Mouse (Mus musculus): ENCODE data around the gene Grik4. TPM values are rescaled to one million over a fixed set of nuclear protein-coding genes. Genes with fewer than 3 reads are reported as not detected.

The Grik4 gene
- polyA plus RNA-seq, 1 experiment = 0.35 TPM

GRCm38 (mm10) chr9:42872885-42873284 lies 71.4 kb downstream of the Grik4 start:
- TF ChIP-seq POLR2A (IDR thresholded peaks at IDR 0.05; ENCODE audit: low read depth, low read length) (no peak), CTCF (IDR thresholded peaks at IDR 0.05; ENCODE audit: extremely low read depth, insufficient read length, insufficient replicate concordance, low read depth, low read length) (no peak)
- 85% methylated on average over 6 of the region's 6 CpGs for WGBS
- no peaks in the 10 kb centered on the region for H3K27me3 ChIP-seq (ENCODE audit: control insufficient read depth, insufficient read depth, low read length)
- no peaks in the 10 kb centered on the region for H3K4me1 ChIP-seq (ENCODE audit: control insufficient read depth, insufficient read depth, insufficient read length, low read length)
- no peak overlapping the region for H3K27ac ChIP-seq (ENCODE audit: insufficient read depth, low read depth, low read length)
- H3K36me3 ChIP-seq (ENCODE audit: control insufficient read depth, insufficient read depth, low read length) = no peaks in the 10 kb centered on the region
- H3K4me3 ChIP-seq (ENCODE audit: low read depth, low read length) = no peak overlapping the region

GRCm38 (mm10) chr9:42871681-42872080 lies 72.6 kb downstream of the Grik4 start:
- 81% methylated on average over 4 of the region's 4 CpGs for WGBS
- Histone ChIP-seq H3K27ac (ENCODE audit: insufficient read depth, low read depth, low read length) (no peak overlapping the region), H3K36me3 (ENCODE audit: control insufficient read depth, insufficient read depth, low read length) (no peaks in the 10 kb centered on the region), H3K4me3 (ENCODE audit: low read depth, low read length) (no peak overlapping the region), H3K4me1 (ENCODE audit: control insufficient read depth, insufficient read depth, insufficient read length, low read length) (no peaks in the 10 kb centered on the region), H3K27me3 (ENCODE audit: control insufficient read depth, insufficient read depth, low read length) (no peaks in the 10 kb centered on the region)
- TF ChIP-seq CTCF (IDR thresholded peaks at IDR 0.05; ENCODE audit: extremely low read depth, insufficient read length, insufficient replicate concordance, low read depth, low read length) (no peak), POLR2A (IDR thresholded peaks at IDR 0.05; ENCODE audit: low read depth, low read length) (no peak)

- no peak overlapping the region for H3K4me3 ChIP-seq (ENCODE audit: low read depth, low read length)
- WGBS = 51% methylated on average over 9 of the region's 9 CpGs
- H3K4me1 ChIP-seq (ENCODE audit: control insufficient read depth, insufficient read depth, insufficient read length, low read length) = peaks cover 3% of the 10 kb centered on the region
- no peak overlapping the region for H3K27ac ChIP-seq (ENCODE audit: insufficient read depth, low read depth, low read length)
- no peaks in the 10 kb centered on the region for H3K36me3 ChIP-seq (ENCODE audit: control insufficient read depth, insufficient read depth, low read length)
- no peak for TF ChIP-seq CTCF (IDR thresholded peaks at IDR 0.05; ENCODE audit: extremely low read depth, insufficient read length, insufficient replicate concordance, low read depth, low read length)
- TF ChIP-seq POLR2A (IDR thresholded peaks at IDR 0.05; ENCODE audit: low read depth, low read length) = no peak
- no peaks in the 10 kb centered on the region for H3K27me3 ChIP-seq (ENCODE audit: control insufficient read depth, insufficient read depth, low read length)
These were observed 74.0 kb downstream of the Grik4 start for GRCm38 (mm10) chr9:42870257-42870656.

- Histone ChIP-seq H3K4me1 (ENCODE audit: control insufficient read depth, insufficient read depth, insufficient read length, low read length) (peaks cover 5% of the 10 kb centered on the region), H3K36me3 (ENCODE audit: control insufficient read depth, insufficient read depth, low read length) (no peaks in the 10 kb centered on the region), H3K27ac (ENCODE audit: insufficient read depth, low read depth, low read length) (no peak overlapping the region), H3K4me3 (ENCODE audit: low read depth, low read length) (no peak overlapping the region), H3K27me3 (ENCODE audit: control insufficient read depth, insufficient read depth, low read length) (no peaks in the 10 kb centered on the region)
- WGBS = 84% methylated on average over 10 of the region's 10 CpGs
- TF ChIP-seq POLR2A (IDR thresholded peaks at IDR 0.05; ENCODE audit: low read depth, low read length) (no peak), CTCF (IDR thresholded peaks at IDR 0.05; ENCODE audit: extremely low read depth, insufficient read length, insufficient replicate concordance, low read depth, low read length) (no peak)
These were observed 75.8 kb downstream of the Grik4 start for GRCm38 (mm10) chr9:42868508-42868907.

- Histone ChIP-seq H3K27ac (ENCODE audit: insufficient read depth, low read depth, low read length) (no peak overlapping the region), H3K36me3 (ENCODE audit: control insufficient read depth, insufficient read depth, low read length) (no peaks in the 10 kb centered on the region), H3K4me3 (ENCODE audit: low read depth, low read length) (no peak overlapping the region), H3K4me1 (ENCODE audit: control insufficient read depth, insufficient read depth, insufficient read length, low read length) (peaks cover 5% of the 10 kb centered on the region), H3K27me3 (ENCODE audit: control insufficient read depth, insufficient read depth, low read length) (no peaks in the 10 kb centered on the region)
- WGBS = 86% methylated on average over 4 of the region's 4 CpGs
- no peak for TF ChIP-seq POLR2A (IDR thresholded peaks at IDR 0.05; ENCODE audit: low read depth, low read length)
- TF ChIP-seq CTCF (IDR thresholded peaks at IDR 0.05; ENCODE audit: extremely low read depth, insufficient read length, insufficient replicate concordance, low read depth, low read length) = no peak
These were observed 77.6 kb downstream of the Grik4 start for GRCm38 (mm10) chr9:42866650-42867049.

GRCm38 (mm10) chr9:42865036-42865829 lies 79.1 kb downstream of the Grik4 start:
- no peaks in the 10 kb centered on the region for H3K27me3 ChIP-seq (ENCODE audit: control insufficient read depth, insufficient read depth, low read length)

GRCm38 (mm10) chr9:42863360-42863759 lies 80.9 kb downstream of the Grik4 start:
- no peak overlapping the region for H3K4me3 ChIP-seq (ENCODE audit: low read depth, low read length)
- no peak overlapping the region for H3K27ac ChIP-seq (ENCODE audit: insufficient read depth, low read depth, low read length)
- TF ChIP-seq CTCF (IDR thresholded peaks at IDR 0.05; ENCODE audit: extremely low read depth, insufficient read length, insufficient replicate concordance, low read depth, low read length) (no peak), POLR2A (IDR thresholded peaks at IDR 0.05; ENCODE audit: low read depth, low read length) (no peak)
- 94% methylated on average over 5 of the region's 5 CpGs for WGBS
- H3K36me3 ChIP-seq (ENCODE audit: control insufficient read depth, insufficient read depth, low read length) = no peaks in the 10 kb centered on the region
- H3K4me1 ChIP-seq (ENCODE audit: control insufficient read depth, insufficient read depth, insufficient read length, low read length) = peaks cover 5% of the 10 kb centered on the region
- no peaks in the 10 kb centered on the region for H3K27me3 ChIP-seq (ENCODE audit: control insufficient read depth, insufficient read depth, low read length)

More at GRCm38 (mm10) chr9:42865036-42865829, 79.1 kb downstream of the Grik4 start:
- no peak overlapping the region for H3K4me3 ChIP-seq (ENCODE audit: low read depth, low read length)
- H3K4me1 ChIP-seq (ENCODE audit: control insufficient read depth, insufficient read depth, insufficient read length, low read length) = peaks cover 5% of the 10 kb centered on the region
- H3K36me3 ChIP-seq (ENCODE audit: control insufficient read depth, insufficient read depth, low read length) = no peaks in the 10 kb centered on the region
- no peak for TF ChIP-seq CTCF (IDR thresholded peaks at IDR 0.05; ENCODE audit: extremely low read depth, insufficient read length, insufficient replicate concordance, low read depth, low read length)
- no peak for TF ChIP-seq POLR2A (IDR thresholded peaks at IDR 0.05; ENCODE audit: low read depth, low read length)
- no peak overlapping the region for H3K27ac ChIP-seq (ENCODE audit: insufficient read depth, low read depth, low read length)
- WGBS = 20% methylated on average over 11 of the region's 11 CpGs
